Mouse (Mus musculus) midbrain, embryonic 14.5 days (tissue): ENCODE measurements around the gene Grm7. TPM values are rescaled to one million over a fixed set of nuclear protein-coding genes. Genes with fewer than 3 reads are reported as not detected.

ENCODE experiments used
- ATAC-seq: fragments of 200-750 bp; cut with Nextera tagmentation; 2 replicates; pipeline ENCODE4 v1.8.0; 2017; ENCODE audit warnings: moderate number of reproducible peaks, moderate library complexity; ENCODE audit not compliant: low FRiP score, low TSS enrichment
- DNase-seq: peaks from one replicate; pipeline ENCODE4 v3.0.0-alpha.2; 2015
- H3K27ac ChIP-seq: fragments of 300-500 bp; sonication (generic); replicated peaks from 2 replicates; pipeline ENCODE4 v1.5.1; 2014; ENCODE audit warnings: mild to moderate bottlenecking, low read depth, low read length, moderate library complexity
- H3K27me3 ChIP-seq: fragments of 300-500 bp; sonication (generic); 2 replicates; pipeline ENCODE4 v1.6.1; 2014; ENCODE audit warnings: low read length, control low read depth, mixed read lengths; ENCODE audit not compliant: control insufficient read depth, insufficient read depth
- H3K36me3 ChIP-seq: fragments of 300-500 bp; sonication (generic); 2 replicates; pipeline ENCODE4 v1.6.1; 2014; ENCODE audit warnings: low read length, control low read depth; ENCODE audit not compliant: control insufficient read depth, insufficient read depth
- H3K4me1 ChIP-seq: fragments of 300-500 bp; sonication (generic); 2 replicates; pipeline ENCODE4 v1.6.1; 2014; ENCODE audit warnings: mild to moderate bottlenecking, antibody characterized with exemption, low read length, control low read depth; ENCODE audit not compliant: control insufficient read depth, insufficient read depth
- H3K4me2 ChIP-seq: fragments of 300-500 bp; sonication (generic); 2 replicates; pipeline ENCODE4 v1.6.1; 2014; ENCODE audit warnings: mild to moderate bottlenecking, low read length, moderate library complexity
- H3K4me3 ChIP-seq: fragments of 300-500 bp; sonication (generic); replicated peaks from 2 replicates; pipeline ENCODE4 v1.5.1; 2014; ENCODE audit warnings: low read depth, low read length
- H3K9ac ChIP-seq: fragments of 300-500 bp; sonication (generic); replicated peaks from 2 replicates; pipeline ENCODE4 v1.6.1; 2014; ENCODE audit warnings: mild to moderate bottlenecking, low read length, moderate library complexity
- H3K9me3 ChIP-seq: fragments of 300-500 bp; sonication (generic); 2 replicates; pipeline ENCODE4 v1.6.1; 2016; ENCODE audit warnings: low read length, control low read depth, mixed read lengths; ENCODE audit not compliant: control insufficient read depth
- WGBS: fragments of 180-500 bp; shearing (Covaris S2); extraction: QIAGEN DNeasy Blood & Tissue Kit; methylation state at CpG from one replicate; pipeline ENCODE4 v1.1.7; 2014; 5-methylcytosine and 5-hydroxymethylcytosine counted together
- polyA plus RNA-seq: library from polyadenylated mRNA; unstranded; fragments of >200 nt; fragmentation: Nextera tagmentation; extraction: Ambion mirVana; gene quantifications from 2 replicates; pipeline ENCODE4 v1.2.1, GENCODE M21; 2014

Grm7 gene
- polyA plus RNA-seq, 1 experiment from 2014 or later, result 18.1 TPM

GRCm38 (mm10) chr6:110785497-110785928, 140.1 kb downstream of the Grm7 start:
- 5% methylated on average over 1 of the region's 1 CpGs for WGBS
- H3K27me3 ChIP-seq, result no peaks in the 10 kb centered on the region
- ATAC-seq (peak; percentile 29; the same call in 1 of the 2 replicates), DNase-seq (peak; percentile 50)
- H3K9ac ChIP-seq, result no peak overlapping the region
- no peak overlapping the region; the same call in 1 of the 2 replicates for H3K27ac ChIP-seq
- no peak overlapping the region for H3K4me2 ChIP-seq
- H3K4me3 ChIP-seq, result no peak overlapping the region
- no peaks in the 10 kb centered on the region for H3K9me3 ChIP-seq
- no peaks in the 10 kb centered on the region for H3K36me3 ChIP-seq
- 0 out of 2 replicates have a peak, but pooled peaks cover 2% of the 10 kb centered on the region for H3K4me1 ChIP-seq

DNA sequence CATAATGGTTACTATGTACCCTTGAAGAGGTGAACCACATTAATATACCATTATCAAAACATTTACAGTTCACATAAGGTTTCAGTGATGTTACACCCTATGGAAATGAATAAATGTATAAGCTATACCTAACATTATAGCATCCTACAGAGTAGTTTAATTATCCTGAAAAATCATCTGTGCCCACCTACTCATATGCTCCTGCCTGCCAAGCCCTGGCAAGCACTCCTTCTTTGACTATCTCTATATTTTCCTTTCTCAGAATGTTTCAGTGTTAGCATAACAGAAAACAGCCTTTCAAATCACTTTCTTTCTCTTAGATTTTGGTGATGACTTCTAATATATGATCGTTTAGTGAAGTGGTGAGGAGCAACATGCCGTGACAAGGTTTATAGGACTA, 147.3 kb downstream of the Grm7 start:
- Histone ChIP-seq H3K36me3 (no peaks in the 10 kb centered on the region), H3K4me3 (no peak overlapping the region), H3K27me3 (no peaks in the 10 kb centered on the region), H3K27ac (no peak overlapping the region), H3K9me3 (no peaks in the 10 kb centered on the region), H3K4me1 (no peaks in the 10 kb centered on the region), H3K9ac (no peak overlapping the region), H3K4me2 (no peak overlapping the region)
- ATAC-seq (no peak), DNase-seq (no peak)
- 95% methylated on average over 2 of the region's 2 CpGs for WGBS

GRCm38 (mm10) chr6:110807481-110807880, 162.1 kb downstream of the Grm7 start:
- H3K4me1 ChIP-seq, result no peaks in the 10 kb centered on the region
- H3K27ac ChIP-seq, result no peak overlapping the region
- no peaks in the 10 kb centered on the region for H3K27me3 ChIP-seq
- no peaks in the 10 kb centered on the region for H3K36me3 ChIP-seq
- ATAC-seq (no peak), DNase-seq (no peak)
- WGBS, result 89% methylated on average over 5 of the region's 5 CpGs
- H3K4me3 ChIP-seq, result no peak overlapping the region
- H3K9ac ChIP-seq, result no peak overlapping the region
- H3K4me2 ChIP-seq, result no peak overlapping the region
- H3K9me3 ChIP-seq, result no peaks in the 10 kb centered on the region

DNA sequence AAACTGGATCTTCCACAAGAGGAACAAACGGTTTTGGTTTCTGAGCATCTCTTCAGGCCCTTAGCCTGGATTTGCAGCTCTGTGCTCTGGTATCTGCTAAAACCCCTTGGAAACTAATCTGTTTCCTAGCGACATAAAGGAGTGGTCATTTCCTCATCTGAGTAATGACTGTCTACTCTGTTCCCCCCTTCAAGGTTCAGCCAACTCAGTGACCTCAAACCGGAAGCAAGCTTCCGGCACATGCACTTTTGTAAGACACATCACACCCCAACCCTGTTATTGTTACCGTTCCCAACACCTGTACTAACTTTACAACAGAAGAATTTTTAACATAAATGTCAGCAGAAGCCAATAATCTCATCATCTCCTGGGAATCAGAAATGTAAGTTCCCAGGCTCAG, 166.8 kb downstream of the Grm7 start:
- ATAC-seq (no peak), DNase-seq (no peak)
- Histone ChIP-seq H3K4me2 (no peak overlapping the region), H3K36me3 (no peaks in the 10 kb centered on the region), H3K27ac (no peak overlapping the region), H3K4me1 (no peaks in the 10 kb centered on the region), H3K9ac (no peak overlapping the region), H3K27me3 (no peaks in the 10 kb centered on the region), H3K4me3 (no peak overlapping the region), H3K9me3 (no peaks in the 10 kb centered on the region)
- WGBS, result 82% methylated on average over 5 of the region's 5 CpGs

DNA sequence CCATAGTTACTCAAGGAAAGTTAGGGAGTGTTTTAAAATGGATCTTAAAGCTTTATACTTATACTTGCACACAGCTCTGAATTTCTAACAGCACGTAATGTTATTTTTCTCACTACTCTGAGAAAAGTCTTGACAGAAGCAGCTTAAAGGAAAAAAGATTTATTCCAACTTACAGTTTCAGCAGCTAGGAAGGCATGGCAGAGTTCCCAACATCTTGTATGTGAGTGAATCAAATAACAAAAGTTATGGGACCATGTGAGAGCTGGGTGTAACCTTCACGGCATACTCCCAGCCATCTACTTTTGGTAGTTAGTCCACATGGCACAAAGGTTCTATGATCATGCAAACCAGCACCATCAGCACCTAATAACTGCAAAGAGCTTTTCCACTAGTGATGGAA, 172.9 kb downstream of the Grm7 start:
- Histone ChIP-seq H3K4me1 (no peaks in the 10 kb centered on the region), H3K4me2 (no peak overlapping the region), H3K36me3 (no peaks in the 10 kb centered on the region), H3K9me3 (no peaks in the 10 kb centered on the region), H3K27me3 (no peaks in the 10 kb centered on the region), H3K27ac (no peak overlapping the region), H3K4me3 (no peak overlapping the region), H3K9ac (no peak overlapping the region)
- DNase-seq, result no peak
- 92% methylated on average over 2 of the region's 2 CpGs for WGBS
- no peak for ATAC-seq

- Histone ChIP-seq H3K36me3 (no peaks in the 10 kb centered on the region), H3K9me3 (no peaks in the 10 kb centered on the region), H3K4me2 (no peak overlapping the region), H3K4me1 (no peaks in the 10 kb centered on the region), H3K4me3 (no peak overlapping the region), H3K9ac (no peak overlapping the region), H3K27me3 (no peaks in the 10 kb centered on the region), H3K27ac (no peak overlapping the region)
- ATAC-seq (no peak), DNase-seq (no peak)
Measured at GRCm38 (mm10) chr6:110868311-110868710, 222.9 kb downstream of the Grm7 start.

GRCm38 (mm10) chr6:110982013-110982412, 336.6 kb downstream of the Grm7 start:
- WGBS, result 87% methylated on average over 5 of the region's 5 CpGs
- no peak overlapping the region for H3K4me2 ChIP-seq
- H3K4me3 ChIP-seq, result no peak overlapping the region
- no peak overlapping the region for H3K9ac ChIP-seq
- H3K36me3 ChIP-seq, result no peaks in the 10 kb centered on the region
- ATAC-seq (no peak), DNase-seq (no peak)
- no peaks in the 10 kb centered on the region for H3K27me3 ChIP-seq
- H3K27ac ChIP-seq, result no peak overlapping the region
- H3K4me1 ChIP-seq, result no peaks in the 10 kb centered on the region
- H3K9me3 ChIP-seq, result no peaks in the 10 kb centered on the region

DNA sequence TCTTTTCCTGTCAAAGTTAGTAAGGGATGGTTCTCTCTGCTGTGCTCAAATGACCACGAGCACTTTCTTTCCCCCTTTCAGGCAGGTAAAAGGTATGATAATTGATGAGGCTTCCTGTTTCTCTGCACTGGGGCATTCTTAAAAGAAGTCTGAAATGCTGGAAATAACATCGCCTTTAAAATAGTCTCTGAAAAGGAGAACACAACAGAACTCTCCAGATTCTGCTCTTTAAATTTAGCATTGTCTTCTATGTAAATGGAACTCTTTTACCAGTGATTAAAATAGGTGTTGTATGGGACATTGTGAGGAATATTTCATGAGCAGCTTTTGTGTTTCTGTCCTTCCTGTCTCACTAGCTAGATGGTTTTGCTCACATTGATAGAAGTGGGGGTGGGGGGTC, 393.7 kb downstream of the Grm7 start:
- Histone ChIP-seq H3K36me3 (no peaks in the 10 kb centered on the region), H3K9me3 (no peaks in the 10 kb centered on the region), H3K4me3 (no peak overlapping the region), H3K9ac (no peak overlapping the region), H3K27me3 (no peaks in the 10 kb centered on the region), H3K4me1 (no peaks in the 10 kb centered on the region), H3K4me2 (no peak overlapping the region), H3K27ac (no peak overlapping the region)
- 70% methylated on average over 2 of the region's 2 CpGs for WGBS
- DNase-seq, result no peak
- ATAC-seq, result no peak

DNA sequence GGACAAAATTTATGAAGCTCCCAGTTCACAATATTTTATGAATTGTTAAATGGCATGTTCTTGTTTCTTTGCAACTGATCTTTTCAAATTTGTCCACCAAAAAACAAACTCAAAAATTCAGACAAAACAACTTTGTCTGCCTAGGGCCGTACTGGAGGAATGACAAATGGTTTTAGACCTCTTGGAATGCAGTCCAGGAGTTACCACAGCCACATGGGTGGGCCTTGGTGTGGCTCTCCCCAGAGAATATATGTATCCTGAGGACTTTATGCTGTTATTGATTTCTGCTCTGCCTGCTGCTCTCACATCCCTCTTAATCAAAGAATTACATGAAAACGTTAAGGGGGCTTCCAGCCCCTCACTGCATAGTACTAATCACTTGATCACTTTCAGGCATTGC, 400.5 kb downstream of the Grm7 start:
- H3K4me3 ChIP-seq, result no peak overlapping the region
- no peak overlapping the region for H3K4me2 ChIP-seq
- no peaks in the 10 kb centered on the region for H3K27me3 ChIP-seq
- H3K9me3 ChIP-seq, result no peaks in the 10 kb centered on the region
- no peak for ATAC-seq
- WGBS, result 63% methylated on average over 2 of the region's 2 CpGs
- H3K9ac ChIP-seq, result no peak overlapping the region
- no peaks in the 10 kb centered on the region for H3K4me1 ChIP-seq
- DNase-seq, result no peak
- H3K36me3 ChIP-seq, result no peaks in the 10 kb centered on the region
- no peak overlapping the region for H3K27ac ChIP-seq
